ENCODE assay signal across 12 mouse cellular contexts in the genomic region with DNA sequence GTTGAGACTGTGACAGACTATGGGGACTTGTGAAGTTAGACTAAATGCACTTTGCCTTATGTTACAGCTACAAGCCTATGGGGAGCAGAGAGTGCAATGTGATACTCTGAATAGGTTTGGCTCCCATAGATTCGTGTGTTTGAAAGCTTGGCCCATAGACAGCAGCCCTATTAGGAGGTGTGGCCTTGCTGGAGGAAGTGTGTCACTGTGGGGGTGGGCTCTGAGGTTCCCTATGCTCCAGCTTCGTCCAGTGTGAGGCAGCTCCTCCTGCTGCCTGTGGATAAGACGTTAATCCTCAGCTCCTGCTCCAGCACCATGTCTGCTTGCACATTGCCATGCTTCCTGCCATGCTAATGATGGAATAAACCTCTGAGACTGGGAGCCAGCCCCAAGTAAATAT. TPM values are rescaled to one million over a fixed set of nuclear protein-coding genes. Genes with fewer than 3 reads are reported as not detected.
DNase-seq lines count a peak whose midpoint lies in the region; ATAC-seq and TF ChIP-seq lines count a peak whose summit lies in the region.
"Had no signal": no experiment of that assay in that cellular context is flagged by ENCODE, and none has a peak within 500 bp of the region (broad histone marks: within the 10 kb centered on the region; RNA-seq: fewer than 3 reads in every experiment).

No protein-coding gene starts in this region.

- no peaks in the 10 kb centered on the region for H3K36me3 ChIP-seq in heart, postnatal 0 days (replicated peaks; ENCODE audit: control insufficient read depth, insufficient read depth, low read length)
- H3K36me3 ChIP-seq in limb, embryonic 13.5 days, result no peaks in the 10 kb centered on the region
- no peaks in the 10 kb centered on the region for H3K36me3 ChIP-seq in midbrain, embryonic 10.5 days
- H3K36me3 ChIP-seq: hindbrain, embryonic 12.5 days had no signal

- ATAC-seq in heart, postnatal 0 days (ENCODE audit: insufficient read depth, low read depth), result no peak
- peak; percentile 81 for ATAC-seq in limb, embryonic 13.5 days (ENCODE audit: low FRiP score, low read depth)
- ATAC-seq: forebrain, embryonic 16.5 days had no signal

- H3K27ac ChIP-seq in heart, postnatal 0 days (ENCODE audit: low read depth), result no peak overlapping the region
- peak overlapping the region; percentile 55; the same call in 1 of the 2 replicates for H3K27ac ChIP-seq in limb, embryonic 13.5 days
- no peak overlapping the region for H3K27ac ChIP-seq in midbrain, embryonic 10.5 days (replicated peaks)
- H3K27ac ChIP-seq: hindbrain, embryonic 12.5 days had no signal

- H3K9me3 ChIP-seq in heart, postnatal 0 days (replicated peaks; ENCODE audit: control insufficient read depth, low read length), result no peaks in the 10 kb centered on the region
- H3K9me3 ChIP-seq in limb, embryonic 13.5 days, result no peaks in the 10 kb centered on the region
- H3K9me3 ChIP-seq in midbrain, embryonic 10.5 days (replicated peaks), result no peaks in the 10 kb centered on the region
- H3K9me3 ChIP-seq: hindbrain, embryonic 12.5 days had no signal

- TF ChIP-seq EP300 in heart, postnatal 0 days (IDR thresholded peaks at IDR 0.05; ENCODE audit: low read depth), result no peak

- no peak for TF ChIP-seq CTCF in heart, postnatal 0 days (IDR thresholded peaks at IDR 0.05; ENCODE audit: low read depth)

- H3K27me3 ChIP-seq in heart, postnatal 0 days (ENCODE audit: control insufficient read depth, insufficient read depth, low read length), result no peaks in the 10 kb centered on the region
- no peaks in the 10 kb centered on the region for H3K27me3 ChIP-seq in limb, embryonic 13.5 days
- H3K27me3 ChIP-seq in midbrain, embryonic 10.5 days (ENCODE audit: low read depth, poor library complexity, severe bottlenecking), result no peaks in the 10 kb centered on the region
- H3K27me3 ChIP-seq: hindbrain, embryonic 12.5 days had no signal

- no peak overlapping the region for H3K4me3 ChIP-seq in heart, postnatal 0 days (ENCODE audit: low read depth, low read length)
- H3K4me3 ChIP-seq in limb, embryonic 13.5 days, result no peak overlapping the region
- no peak overlapping the region for H3K4me3 ChIP-seq in midbrain, embryonic 10.5 days
- H3K4me3 ChIP-seq: hindbrain, embryonic 12.5 days had no signal

- 17% methylated on average over 3 of the region's 3 CpGs for WGBS in heart, postnatal 0 days
- WGBS in limb, embryonic 13.5 days, result 7% methylated on average over 3 of the region's 3 CpGs
- WGBS in midbrain, embryonic 10.5 days, result 21% methylated on average over 3 of the region's 3 CpGs

- no peak overlapping the region for H3K9ac ChIP-seq in heart, postnatal 0 days (replicated peaks; ENCODE audit: low read depth, low read length)
- H3K9ac ChIP-seq in limb, embryonic 13.5 days, result no peak overlapping the region
- H3K9ac ChIP-seq: hindbrain, embryonic 12.5 days had no signal

- peaks cover 8% of the 10 kb centered on the region; the same call in 1 of the 2 replicates for H3K4me1 ChIP-seq in heart, postnatal 0 days (ENCODE audit: control insufficient read depth, insufficient read depth)
- peaks cover 45% of the 10 kb centered on the region for H3K4me1 ChIP-seq in limb, embryonic 13.5 days
- H3K4me1 ChIP-seq in midbrain, embryonic 10.5 days, result peaks cover 7% of the 10 kb centered on the region

- intact Hi-C loops in heart, postnatal 10 days (cut with DNase I), result no loop called here

- H3K4me2 ChIP-seq in heart, postnatal 0 days (ENCODE audit: low read depth, low read length), result no peak overlapping the region
- peak overlapping the region; percentile 28; the same call in 1 of the 2 replicates for H3K4me2 ChIP-seq in limb, embryonic 13.5 days (replicated peaks)
- H3K4me2 ChIP-seq: hindbrain, embryonic 12.5 days had no signal

- DNase-seq in heart, postnatal 0 days (ENCODE audit: low spot score), result peak; percentile 23
- no peak for DNase-seq in heart, postnatal 10 days
- peak; percentile 34 for DNase-seq in retina, postnatal 1 day
- DNase-seq in retina, embryonic 14.5 days (ENCODE audit: low spot score), result no peak
- DNase-seq in natural killer cell, adult 2 months (ENCODE audit: low spot score in 2 of 2), result no peak
- DNase-seq in frontal cortex, adult 2 months (ENCODE audit: extremely low spot score in 1 of 2, low spot score in 1 of 2), result no peak
- DNase-seq in midbrain, embryonic 10.5 days (ENCODE audit: low spot score), result no peak
- DNase-seq: kidney, postnatal 25 days; left cerebral cortex, postnatal 4 days had no signal

RNA-seq across cellular contexts. Expression of a gene that starts 12.1 kb away (rescaled TPM):
- total RNA-seq in heart, postnatal 0 days (2014; rRNA removed; ENCODE audit: low replicate concordance), result 48.6 and 50.6 TPM in 2 replicates
- 31.5 and 37.8 TPM in 2 replicates for polyA plus RNA-seq in heart, postnatal 0 days (2015; fragmentation: Nextera tagmentation; extraction: Ambion mirVana)
- 10 to 100 TPM; 72.5 to 74.6 TPM for total RNA-seq in heart, postnatal 10 days (2021)
- 69.9 and 73.9 TPM in 2 replicates for polyA plus RNA-seq in limb, embryonic 13.5 days (2015; fragmentation: Nextera tagmentation; extraction: Ambion mirVana)
- polyA plus RNA-seq in frontal cortex, adult 2 months (2012; rRNA removed), result 43.7 and 45.4 TPM in 2 replicates
- 60.6 and 63.9 TPM in 2 replicates for polyA plus RNA-seq in midbrain, embryonic 10.5 days (2016; fragmentation: Nextera tagmentation; extraction: Ambion mirVana)

RNA-seq across cellular contexts. Expression of a gene that starts 34.2 kb away (rescaled TPM):
- total RNA-seq in heart, postnatal 0 days (2014; rRNA removed; ENCODE audit: low replicate concordance), result 20.1 and 33.2 TPM in 2 replicates
- polyA plus RNA-seq in heart, postnatal 0 days (2015; fragmentation: Nextera tagmentation; extraction: Ambion mirVana), result 8.8 and 9.1 TPM in 2 replicates
- total RNA-seq in heart, postnatal 10 days (2021), result 10 to 100 TPM; 28.4 to 36.3 TPM
- polyA plus RNA-seq in limb, embryonic 13.5 days (2015; fragmentation: Nextera tagmentation; extraction: Ambion mirVana), result 27.6 and 33.1 TPM in 2 replicates
- polyA plus RNA-seq in frontal cortex, adult 2 months (2012; rRNA removed), result 52.1 and 55.5 TPM in 2 replicates
- polyA plus RNA-seq in midbrain, embryonic 10.5 days (2016; fragmentation: Nextera tagmentation; extraction: Ambion mirVana), result 38.1 and 42.9 TPM in 2 replicates

Comparison
In these comparisons a context has a peak if more than half of its experiments do, and no peak if none do; other contexts are left out.
1. DNase-seq: peak in heart, postnatal 0 days (single experiment) and retina, postnatal 1 day (single experiment); none in heart, postnatal 10 days (0 of 2), retina, embryonic 14.5 days (single experiment), natural killer cell, adult 2 months (0 of 2), frontal cortex, adult 2 months (0 of 2) and midbrain, embryonic 10.5 days (single experiment).